Mouse (Mus musculus) lung, embryonic 15.5 days (tissue): Measurements from ENCODE around the gene Mfsd4a. TPM values are rescaled to one million over a fixed set of nuclear protein-coding genes. Genes with fewer than 3 reads are reported as not detected.

Experiments used
- ATAC-seq: fragments of 200-750 bp; cut with Nextera tagmentation; 2 replicates; pipeline ENCODE4 v1.8.0; 2017; ENCODE audit warnings: moderate number of reproducible peaks, borderline replicate concordance; ENCODE audit not compliant: low FRiP score, low TSS enrichment; ENCODE audit errors: extremely low read depth
- H3K27ac ChIP-seq: fragments of 300-500 bp; sonication (generic); 2 replicates; pipeline ENCODE4 v1.5.1; 2015; ENCODE audit warnings: moderate library complexity, mild to moderate bottlenecking, inconsistent platforms
- H3K27me3 ChIP-seq: fragments of 300-500 bp; sonication (generic); 2 replicates; pipeline ENCODE4 v1.6.1; 2015; ENCODE audit warnings: inconsistent platforms
- H3K36me3 ChIP-seq: fragments of 300-500 bp; sonication (generic); 2 replicates; pipeline ENCODE4 v1.6.1; 2015; ENCODE audit warnings: inconsistent platforms
- H3K4me1 ChIP-seq: fragments of 300-500 bp; sonication (generic); 2 replicates; pipeline ENCODE4 v1.6.1; 2015; ENCODE audit warnings: inconsistent platforms
- H3K4me2 ChIP-seq: fragments of 300-500 bp; sonication (generic); 2 replicates; pipeline ENCODE4 v1.6.1; 2015; ENCODE audit warnings: inconsistent platforms, mild to moderate bottlenecking, moderate library complexity
- H3K4me3 ChIP-seq: fragments of 300-500 bp; sonication (generic); 2 replicates; pipeline ENCODE4 v1.5.1; 2015; ENCODE audit warnings: mild to moderate bottlenecking, inconsistent platforms
- H3K9ac ChIP-seq: fragments of 300-500 bp; sonication (generic); 2 replicates; pipeline ENCODE4 v1.6.1; 2015; ENCODE audit warnings: inconsistent platforms
- H3K9me3 ChIP-seq: fragments of 300-500 bp; sonication (generic); 2 replicates; pipeline ENCODE4 v1.6.1; 2016; ENCODE audit warnings: inconsistent platforms
- WGBS: fragments of 180-500 bp; shearing (Covaris S2); methylation state at CpG from one replicate; pipeline ENCODE4 v1.1.7; 2015; 5-methylcytosine and 5-hydroxymethylcytosine counted together
- polyA plus RNA-seq: library from polyadenylated mRNA; unstranded; fragments of >200 nt; fragmentation: Nextera tagmentation; extraction: Ambion mirVana; gene quantifications from 2 replicates; pipeline ENCODE4 v1.2.1, GENCODE M21; 2015

The Mfsd4a gene
- polyA plus RNA-seq: 15.0 and 16.3 TPM in 2 replicates

GRCm38 (mm10) chr1:132067261-132068255 is at the start of gene Mfsd4a:
Gene Mfsd4a (minus strand): TSS chr1:132068062.
- peak; percentile 85 for ATAC-seq
- Histone ChIP-seq H3K27ac (no peak within 1 kb of the TSS), H3K4me3 (peak within 1 kb of the TSS; percentile 47), H3K9me3 (no peaks in the 10 kb centered on the region), H3K36me3 (no peaks in the 10 kb centered on the region), H3K27me3 (peaks cover 50% of the 10 kb centered on the region), H3K4me1 (peaks cover 15% of the 10 kb centered on the region), H3K9ac (peak within 1 kb of the TSS; percentile 49), H3K4me2 (peak within 1 kb of the TSS; percentile 98)
- 2% methylated on average over 63 of the region's 80 CpGs for WGBS

GRCm38 (mm10) chr1:132116606-132117005 is 48.7 kb upstream of the Mfsd4a start:
- 28% methylated on average over 18 of the region's 18 CpGs for WGBS
- no peaks in the 10 kb centered on the region for H3K27me3 ChIP-seq
- no peak overlapping the region for H3K27ac ChIP-seq
- no peaks in the 10 kb centered on the region for H3K4me1 ChIP-seq
- no peak overlapping the region for H3K9ac ChIP-seq
- no peaks in the 10 kb centered on the region for H3K36me3 ChIP-seq
- no peak for ATAC-seq
- no peak overlapping the region for H3K4me3 ChIP-seq
- H3K4me2 ChIP-seq: no peak overlapping the region
- H3K9me3 ChIP-seq: no peaks in the 10 kb centered on the region

GRCm38 (mm10) chr1:132113098-132113497 is 45.2 kb upstream of the Mfsd4a start:
- Histone ChIP-seq H3K4me1 (no peaks in the 10 kb centered on the region), H3K36me3 (no peaks in the 10 kb centered on the region), H3K4me2 (no peak overlapping the region), H3K27me3 (no peaks in the 10 kb centered on the region), H3K27ac (no peak overlapping the region), H3K4me3 (no peak overlapping the region), H3K9ac (no peak overlapping the region), H3K9me3 (no peaks in the 10 kb centered on the region)
- ATAC-seq: no peak
- 50% methylated on average over 3 of the region's 3 CpGs for WGBS

- Histone ChIP-seq H3K27me3 (no peaks in the 10 kb centered on the region), H3K27ac (no peak overlapping the region), H3K9ac (no peak overlapping the region), H3K36me3 (no peaks in the 10 kb centered on the region), H3K4me3 (no peak overlapping the region), H3K4me2 (no peak overlapping the region), H3K4me1 (no peaks in the 10 kb centered on the region), H3K9me3 (no peaks in the 10 kb centered on the region)
- no peak for ATAC-seq
- WGBS: 61% methylated on average over 8 of the region's 8 CpGs
These were observed 44.6 kb upstream of the Mfsd4a start for GRCm38 (mm10) chr1:132112426-132112825.

- no peaks in the 10 kb centered on the region for H3K27me3 ChIP-seq
- H3K4me1 ChIP-seq: no peaks in the 10 kb centered on the region
- ATAC-seq: no peak
- no peaks in the 10 kb centered on the region for H3K36me3 ChIP-seq
- H3K4me2 ChIP-seq: no peak overlapping the region
- 62% methylated on average over 1 of the region's 1 CpGs for WGBS
- no peak overlapping the region for H3K27ac ChIP-seq
- H3K9me3 ChIP-seq: no peaks in the 10 kb centered on the region
- H3K9ac ChIP-seq: no peak overlapping the region
- no peak overlapping the region for H3K4me3 ChIP-seq
These were observed 43.5 kb upstream of the Mfsd4a start for GRCm38 (mm10) chr1:132111411-132111810.

- ATAC-seq: no peak
- Histone ChIP-seq H3K4me3 (no peak overlapping the region), H3K27me3 (0 out of 2 replicates have a peak, but pooled peaks cover 3% of the 10 kb centered on the region), H3K36me3 (no peaks in the 10 kb centered on the region), H3K27ac (no peak overlapping the region), H3K4me2 (no peak overlapping the region), H3K4me1 (no peaks in the 10 kb centered on the region), H3K9me3 (no peaks in the 10 kb centered on the region), H3K9ac (no peak overlapping the region)
- 55% methylated on average over 2 of the region's 2 CpGs for WGBS
These were observed 41.5 kb upstream of the Mfsd4a start for GRCm38 (mm10) chr1:132109368-132109767.

GRCm38 (mm10) chr1:132104353-132104752 is 36.5 kb upstream of the Mfsd4a start:
- H3K9ac ChIP-seq: no peak overlapping the region
- no peak overlapping the region for H3K27ac ChIP-seq
- no peaks in the 10 kb centered on the region for H3K9me3 ChIP-seq
- H3K36me3 ChIP-seq: no peaks in the 10 kb centered on the region
- 0 out of 2 replicates have a peak, but pooled peaks cover 3% of the 10 kb centered on the region for H3K27me3 ChIP-seq
- no peaks in the 10 kb centered on the region for H3K4me1 ChIP-seq
- no peak overlapping the region for H3K4me3 ChIP-seq
- H3K4me2 ChIP-seq: no peak overlapping the region
- ATAC-seq: no peak
- 56% methylated on average over 14 of the region's 14 CpGs for WGBS

GRCm38 (mm10) chr1:132101953-132102697 is 34.3 kb upstream of the Mfsd4a start:
- H3K27ac ChIP-seq: no peak overlapping the region
- no peak for ATAC-seq
- no peaks in the 10 kb centered on the region for H3K36me3 ChIP-seq
- H3K9ac ChIP-seq: no peak overlapping the region
- no peak overlapping the region for H3K4me3 ChIP-seq
- WGBS: 56% methylated on average over 6 of the region's 6 CpGs
- no peak overlapping the region for H3K4me2 ChIP-seq
- no peaks in the 10 kb centered on the region for H3K9me3 ChIP-seq
- H3K4me1 ChIP-seq: no peaks in the 10 kb centered on the region
- 0 out of 2 replicates have a peak, but pooled peaks cover 3% of the 10 kb centered on the region for H3K27me3 ChIP-seq

GRCm38 (mm10) chr1:132099775-132100174 is 31.9 kb upstream of the Mfsd4a start:
- 69% methylated on average over 4 of the region's 4 CpGs for WGBS
- Histone ChIP-seq H3K9me3 (no peaks in the 10 kb centered on the region), H3K36me3 (no peaks in the 10 kb centered on the region), H3K9ac (no peak overlapping the region), H3K4me2 (no peak overlapping the region), H3K4me1 (no peaks in the 10 kb centered on the region), H3K27ac (no peak overlapping the region), H3K27me3 (no peaks in the 10 kb centered on the region), H3K4me3 (no peak overlapping the region)
- ATAC-seq: no peak

GRCm38 (mm10) chr1:132099016-132099415 is 31.2 kb upstream of the Mfsd4a start:
- H3K27ac ChIP-seq: no peak overlapping the region
- H3K4me2 ChIP-seq: no peak overlapping the region
- H3K27me3 ChIP-seq: no peaks in the 10 kb centered on the region
- ATAC-seq: no peak
- H3K9me3 ChIP-seq: no peaks in the 10 kb centered on the region
- no peaks in the 10 kb centered on the region for H3K4me1 ChIP-seq
- H3K36me3 ChIP-seq: no peaks in the 10 kb centered on the region
- 62% methylated on average over 4 of the region's 4 CpGs for WGBS
- no peak overlapping the region for H3K4me3 ChIP-seq
- H3K9ac ChIP-seq: no peak overlapping the region

GRCm38 (mm10) chr1:132098076-132098475 is 30.2 kb upstream of the Mfsd4a start:
- no peak overlapping the region for H3K9ac ChIP-seq
- no peak overlapping the region for H3K27ac ChIP-seq
- WGBS: 25% methylated on average over 1 of the region's 1 CpGs
- H3K4me2 ChIP-seq: no peak overlapping the region
- ATAC-seq: no peak
- no peaks in the 10 kb centered on the region for H3K27me3 ChIP-seq
- no peaks in the 10 kb centered on the region for H3K4me1 ChIP-seq
- no peak overlapping the region for H3K4me3 ChIP-seq
- no peaks in the 10 kb centered on the region for H3K9me3 ChIP-seq
- H3K36me3 ChIP-seq: no peaks in the 10 kb centered on the region
